Mouse (Mus musculus) heart, embryonic 14.5 days (tissue): ENCODE data around the gene Smco4. TPM values are rescaled to one million over a fixed set of nuclear protein-coding genes. Genes with fewer than 3 reads are reported as not detected.
"Not testable (repeated sequence)": the region's sequence is repeated elsewhere in the genome, so short reads cannot be mapped to it uniquely, and the experiment has no call there.

Experiments used
- ATAC-seq: fragments of 200-750 bp; cut with Nextera tagmentation; 2 replicates; pipeline ENCODE4 v1.8.0; 2017; ENCODE audit warnings: low read depth, moderate TSS enrichment; ENCODE audit not compliant: insufficient number of reproducible peaks, insufficient read depth, low FRiP score
- H3K27ac ChIP-seq, 2 experiments: fragments of 200-500 bp in 1 of 2; fragments of 300-500 bp in 1 of 2; sonication (generic) in 1 of 2; replicated peaks in 1 of 2; 2 replicates each; pipeline ENCODE4 v1.5.1; 2012 to 2014; ENCODE audit warnings: low read depth in 2 of 2, low read length in 2 of 2, control low read depth in 1 of 2, mild to moderate bottlenecking in 1 of 2, mixed read lengths in 1 of 2; ENCODE audit not compliant: control insufficient read depth in 1 of 2, insufficient read depth in 1 of 2
- H3K27me3 ChIP-seq: fragments of 300-500 bp; sonication (generic); 2 replicates; pipeline ENCODE4 v1.6.1; 2014; ENCODE audit warnings: mild to moderate bottlenecking, low read length, control low read depth; ENCODE audit not compliant: control insufficient read depth, insufficient read depth
- H3K36me3 ChIP-seq: fragments of 300-500 bp; sonication (generic); 2 replicates; pipeline ENCODE4 v1.6.1; 2014; ENCODE audit warnings: mild to moderate bottlenecking, control low read depth, low read length, mixed read lengths; ENCODE audit not compliant: control insufficient read depth, insufficient read depth
- H3K4me1 ChIP-seq, 2 experiments: fragments of 200-500 bp in 1 of 2; fragments of 300-500 bp in 1 of 2; sonication (generic) in 1 of 2; 2 replicates each; pipeline ENCODE4 v1.6.1; 2012 to 2014; ENCODE audit warnings: low read length in 2 of 2, control low read depth in 1 of 2, mixed read lengths in 1 of 2; ENCODE audit not compliant: control insufficient read depth in 2 of 2, insufficient read depth in 2 of 2
- H3K4me2 ChIP-seq: fragments of 300-500 bp; sonication (generic); 2 replicates; pipeline ENCODE4 v1.6.1; 2014; ENCODE audit warnings: mild to moderate bottlenecking, low read length
- H3K4me3 ChIP-seq, 2 experiments: fragments of 200-500 bp in 1 of 2; fragments of 300-500 bp in 1 of 2; sonication (generic) in 1 of 2; 2 replicates each; pipeline ENCODE4 v1.5.1; 2012 to 2014; ENCODE audit warnings: low read length in 2 of 2, mild to moderate bottlenecking in 2 of 2, control low read depth in 1 of 2, low read depth in 1 of 2, moderate library complexity in 1 of 2; ENCODE audit not compliant: control insufficient read depth in 1 of 2, insufficient read depth in 1 of 2
- H3K9ac ChIP-seq: fragments of 300-500 bp; sonication (generic); 2 replicates; pipeline ENCODE4 v1.6.1; 2014; ENCODE audit warnings: mild to moderate bottlenecking, low read length
- H3K9me3 ChIP-seq: fragments of 300-500 bp; sonication (generic); 2 replicates; pipeline ENCODE4 v1.6.1; 2016; ENCODE audit warnings: low read length, control low read depth; ENCODE audit not compliant: control insufficient read depth
- WGBS: fragments of 180-500 bp; shearing (Covaris S2); extraction: QIAGEN DNeasy Blood & Tissue Kit; methylation state at CpG from one replicate; pipeline ENCODE4 v1.1.7; 2014; 5-methylcytosine and 5-hydroxymethylcytosine counted together
- polyA plus RNA-seq: library from polyadenylated mRNA; unstranded; fragments of >200 nt; fragmentation: Nextera tagmentation; extraction: Ambion mirVana; gene quantifications from 2 replicates; pipeline ENCODE4 v1.2.1, GENCODE M21; 2014

Smco4 gene
- polyA plus RNA-seq, 1 experiment from 2014 or later = 2.8 TPM

GRCm38 (mm10) chr9:15489293-15489692 lies 3.9 kb upstream of the Smco4 start:
- Histone ChIP-seq H3K9ac (no peak overlapping the region), H3K4me1 (peaks cover 5 to 9% of the 10 kb centered on the region in 2 experiments), H3K27me3 (peaks cover 3% of the 10 kb centered on the region; the same call in 1 of the 2 replicates), H3K36me3 (no peaks in the 10 kb centered on the region), H3K9me3 (no peaks in the 10 kb centered on the region), H3K27ac (no peak overlapping the region), H3K4me2 (no peak overlapping the region), H3K4me3 (no peak overlapping the region)
- no peak for ATAC-seq

GRCm38 (mm10) chr9:15490331-15491100 lies 2.7 kb upstream of the Smco4 start:
- Histone ChIP-seq H3K4me2 (no peak overlapping the region), H3K4me1 (peaks cover 6 to 17% of the 10 kb centered on the region in 2 experiments), H3K9ac (no peak overlapping the region), H3K4me3 (no peak overlapping the region), H3K9me3 (no peaks in the 10 kb centered on the region), H3K27ac (no peak overlapping the region), H3K27me3 (peaks cover 3% of the 10 kb centered on the region; the same call in 1 of the 2 replicates), H3K36me3 (no peaks in the 10 kb centered on the region)
- WGBS = 62% methylated on average over 8 of the region's 8 CpGs
- ATAC-seq = no peak

- Histone ChIP-seq H3K4me3 (no peak overlapping the region), H3K36me3 (no peaks in the 10 kb centered on the region), H3K27me3 (peaks cover 3% of the 10 kb centered on the region; the same call in 1 of the 2 replicates), H3K4me1 (peaks cover 9 to 25% of the 10 kb centered on the region in 2 experiments), H3K27ac (no peak overlapping the region), H3K4me2 (no peak overlapping the region), H3K9ac (no peak overlapping the region), H3K9me3 (no peaks in the 10 kb centered on the region)
- WGBS = 79% methylated on average over 4 of the region's 4 CpGs
- ATAC-seq = no peak
These were observed 1.5 kb upstream of the Smco4 start for GRCm38 (mm10) chr9:15491686-15492085.

DNA sequence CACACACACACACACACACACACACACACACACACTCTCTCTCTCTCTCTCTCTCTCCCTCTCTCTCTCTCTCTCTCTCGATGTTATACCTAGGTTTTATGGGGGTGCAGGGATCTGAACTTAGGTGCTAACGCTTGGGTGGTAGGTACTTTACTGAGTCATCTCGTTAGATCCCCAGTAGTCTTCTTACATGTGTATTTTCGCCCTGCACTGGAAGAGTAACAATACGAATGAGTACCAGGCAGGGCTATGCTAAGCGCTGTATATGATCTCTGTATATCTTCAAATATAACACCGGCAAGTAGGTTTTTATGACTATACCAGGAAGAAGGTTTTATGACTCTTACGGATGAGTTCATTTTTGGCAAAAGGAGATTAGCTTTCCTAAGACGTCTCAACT lies 831 bp upstream of the Smco4 start:
- no peak for ATAC-seq
- peaks cover 9 to 25% of the 10 kb centered on the region in 2 experiments for H3K4me1 ChIP-seq
- H3K9ac ChIP-seq = no peak overlapping the region
- H3K36me3 ChIP-seq = no peaks in the 10 kb centered on the region
- no peak overlapping the region for H3K4me2 ChIP-seq
- H3K27me3 ChIP-seq = peaks cover 3% of the 10 kb centered on the region; the same call in 1 of the 2 replicates
- H3K4me3 ChIP-seq = no peak overlapping the region
- H3K27ac ChIP-seq = no peak overlapping the region
- H3K9me3 ChIP-seq = no peaks in the 10 kb centered on the region
- WGBS = 88% methylated on average over 9 of the region's 9 CpGs

DNA sequence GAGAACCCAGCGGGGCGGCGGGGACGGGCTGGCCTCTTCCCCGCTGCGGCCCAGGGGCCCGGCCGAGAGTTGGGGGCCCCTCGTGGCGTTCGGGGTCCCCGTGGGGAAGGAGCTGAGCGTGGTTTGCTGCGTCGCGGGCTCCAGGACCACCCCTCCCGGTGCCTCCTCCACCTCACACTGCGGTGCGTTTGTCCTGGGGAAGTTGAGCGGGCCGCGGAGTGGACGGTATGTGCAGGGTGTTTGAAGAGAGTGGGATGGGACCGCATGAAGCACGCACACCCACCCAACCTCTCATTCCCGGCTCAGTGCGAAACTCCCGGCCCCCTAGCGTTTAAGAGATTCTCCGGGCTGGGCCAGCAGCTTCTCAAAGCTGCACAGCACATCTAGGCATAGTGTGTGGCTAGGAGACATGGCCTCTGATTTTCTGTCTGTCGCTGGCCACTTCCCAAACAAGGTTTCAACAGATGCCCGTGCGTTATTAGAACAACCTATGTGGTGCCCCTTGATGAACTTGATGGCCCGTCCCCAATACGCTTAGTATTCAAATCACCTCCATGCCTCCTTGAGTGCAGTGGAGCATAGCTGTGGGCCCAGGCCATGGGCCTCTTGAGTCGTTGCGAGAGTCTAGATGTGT lies 810 bp downstream of the Smco4 start:
- H3K36me3 ChIP-seq = no peaks in the 10 kb centered on the region
- peak overlapping the region; percentile 96 for H3K4me2 ChIP-seq
- no peaks in the 10 kb centered on the region for H3K9me3 ChIP-seq
- 5% methylated on average over 30 of the region's 37 CpGs for WGBS
- peak overlapping the region in 1 of 2 experiments; percentile 37; a peak in 1 of 4 replicates for H3K27ac ChIP-seq
- H3K4me1 ChIP-seq = peaks cover 9 to 25% of the 10 kb centered on the region in 2 experiments
- H3K27me3 ChIP-seq = peaks cover 3% of the 10 kb centered on the region; the same call in 1 of the 2 replicates
- peak overlapping the region; percentile 79 to 84 for H3K4me3 ChIP-seq
- peak; percentile 61 for ATAC-seq
- H3K9ac ChIP-seq = peak overlapping the region; percentile 90

GRCm38 (mm10) chr9:15495281-15495680 lies 2.0 kb downstream of the Smco4 start:
- not testable (repeated sequence) for H3K4me2 ChIP-seq

GRCm38 (mm10) chr9:15495921-15496577 lies 2.8 kb downstream of the Smco4 start:
- Histone ChIP-seq H3K9ac (no peak overlapping the region), H3K4me1 (peaks cover 6 to 21% of the 10 kb centered on the region in 2 experiments), H3K36me3 (no peaks in the 10 kb centered on the region), H3K27me3 (peaks cover 3% of the 10 kb centered on the region; the same call in 1 of the 2 replicates), H3K4me3 (no peak overlapping the region), H3K9me3 (no peaks in the 10 kb centered on the region), H3K4me2 (no peak overlapping the region), H3K27ac (no peak overlapping the region)
- 36% methylated on average over 8 of the region's 8 CpGs for WGBS
- ATAC-seq = no peak

More at GRCm38 (mm10) chr9:15495281-15495680, 2.0 kb downstream of the Smco4 start:
- ATAC-seq, H3K4me3 ChIP-seq, H3K27ac ChIP-seq, H3K36me3 ChIP-seq, H3K9ac ChIP-seq, H3K9me3 ChIP-seq, H3K27me3 ChIP-seq: not testable (repeated sequence)
- 92% methylated on average over 2 of the region's 2 CpGs for WGBS
- peaks cover 9 to 25% of the 10 kb centered on the region in 2 experiments for H3K4me1 ChIP-seq
